Mouse (Mus musculus) intestine, embryonic 14.5 days (tissue): ENCODE results near the gene Dact2. TPM values are rescaled to one million over a fixed set of nuclear protein-coding genes. Genes with fewer than 3 reads are reported as not detected.

Experiments
- ATAC-seq: fragments of 200-750 bp; cut with Nextera tagmentation; replicated peaks from 2 replicates; pipeline ENCODE4 v1.8.0; 2017; ENCODE audit warnings: low read depth, moderate number of reproducible peaks, moderate TSS enrichment, moderate library complexity; ENCODE audit not compliant: low FRiP score, low TSS enrichment
- DNase-seq: peaks from one replicate; pipeline ENCODE4 v3.0.0-alpha.2; 2018; ENCODE audit warnings: low spot score
- H3K27ac ChIP-seq: fragments of 300-500 bp; sonication (generic); 2 replicates; pipeline ENCODE4 v1.5.1; 2014; ENCODE audit warnings: low read depth, mild to moderate bottlenecking, control low read depth
- H3K27me3 ChIP-seq: fragments of 300-500 bp; sonication (generic); replicated peaks from 2 replicates; pipeline ENCODE4 v1.6.1; 2014; ENCODE audit warnings: low read length, control low read depth; ENCODE audit not compliant: control insufficient read depth, insufficient read depth
- H3K36me3 ChIP-seq: fragments of 300-500 bp; sonication (generic); 2 replicates; pipeline ENCODE4 v1.6.1; 2014; ENCODE audit warnings: low read length, control low read depth; ENCODE audit not compliant: control insufficient read depth, insufficient read depth
- H3K4me1 ChIP-seq: fragments of 300-500 bp; sonication (generic); replicated peaks from 2 replicates; pipeline ENCODE4 v1.6.1; 2014; ENCODE audit warnings: low read length, control low read depth, mixed read lengths; ENCODE audit not compliant: control insufficient read depth, insufficient read depth
- H3K4me2 ChIP-seq: fragments of 300-500 bp; sonication (generic); 2 replicates; pipeline ENCODE4 v1.6.1; 2014; ENCODE audit warnings: low read length
- H3K4me3 ChIP-seq: fragments of 300-500 bp; sonication (generic); 2 replicates; pipeline ENCODE4 v1.5.1; 2014; ENCODE audit warnings: low read depth, low read length, control low read depth, mixed read lengths
- H3K9ac ChIP-seq: fragments of 300-500 bp; sonication (generic); 2 replicates; pipeline ENCODE4 v1.6.1; 2014; ENCODE audit warnings: mild to moderate bottlenecking, low read length
- H3K9me3 ChIP-seq: fragments of 300-500 bp; sonication (generic); 2 replicates; pipeline ENCODE4 v1.6.1; 2016; ENCODE audit warnings: low read length, control low read depth; ENCODE audit not compliant: control insufficient read depth
- WGBS: fragments of 180-500 bp; shearing (Covaris S2); extraction: QIAGEN DNeasy Blood & Tissue Kit; methylation state at CpG from one replicate; pipeline ENCODE4 v1.1.7; 2014; 5-methylcytosine and 5-hydroxymethylcytosine counted together
- polyA plus RNA-seq: library from polyadenylated mRNA; unstranded; fragments of >200 nt; fragmentation: Nextera tagmentation; extraction: Ambion mirVana; gene quantifications from 2 replicates; pipeline ENCODE4 v1.2.1, GENCODE M21; 2014

Dact2 gene
- polyA plus RNA-seq, 1 experiment from 2014 or later: 10.8 TPM

DNA sequence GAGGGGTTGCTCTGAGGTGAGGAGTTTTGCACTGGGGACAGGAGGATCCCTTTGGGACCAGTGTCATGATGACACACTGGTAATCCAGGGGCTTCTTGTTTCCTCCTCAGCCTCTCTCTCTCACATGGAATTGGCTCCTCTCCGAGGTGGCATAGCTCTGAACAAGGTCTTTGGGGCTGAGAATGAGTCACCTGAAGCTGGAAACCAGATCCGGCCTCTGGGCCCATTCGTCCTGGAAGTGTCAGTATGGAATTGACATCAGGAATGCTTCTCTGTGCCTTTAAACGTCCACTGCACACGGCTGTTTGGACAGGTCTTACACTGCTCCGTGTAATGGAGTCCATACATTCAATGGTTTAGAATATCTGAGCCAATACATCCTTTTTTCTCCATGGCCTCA lies 33.0 kb upstream of the Dact2 start:
- WGBS: 38% methylated on average over 6 of the region's 6 CpGs
- Histone ChIP-seq H3K27ac (no peak overlapping the region), H3K4me2 (no peak overlapping the region), H3K9ac (no peak overlapping the region), H3K4me1 (0 out of 2 replicates have a peak, but pooled peaks cover 4% of the 10 kb centered on the region), H3K4me3 (no peak overlapping the region), H3K36me3 (no peaks in the 10 kb centered on the region), H3K9me3 (no peaks in the 10 kb centered on the region), H3K27me3 (no peaks in the 10 kb centered on the region)
- ATAC-seq (no peak), DNase-seq (no peak)

DNA sequence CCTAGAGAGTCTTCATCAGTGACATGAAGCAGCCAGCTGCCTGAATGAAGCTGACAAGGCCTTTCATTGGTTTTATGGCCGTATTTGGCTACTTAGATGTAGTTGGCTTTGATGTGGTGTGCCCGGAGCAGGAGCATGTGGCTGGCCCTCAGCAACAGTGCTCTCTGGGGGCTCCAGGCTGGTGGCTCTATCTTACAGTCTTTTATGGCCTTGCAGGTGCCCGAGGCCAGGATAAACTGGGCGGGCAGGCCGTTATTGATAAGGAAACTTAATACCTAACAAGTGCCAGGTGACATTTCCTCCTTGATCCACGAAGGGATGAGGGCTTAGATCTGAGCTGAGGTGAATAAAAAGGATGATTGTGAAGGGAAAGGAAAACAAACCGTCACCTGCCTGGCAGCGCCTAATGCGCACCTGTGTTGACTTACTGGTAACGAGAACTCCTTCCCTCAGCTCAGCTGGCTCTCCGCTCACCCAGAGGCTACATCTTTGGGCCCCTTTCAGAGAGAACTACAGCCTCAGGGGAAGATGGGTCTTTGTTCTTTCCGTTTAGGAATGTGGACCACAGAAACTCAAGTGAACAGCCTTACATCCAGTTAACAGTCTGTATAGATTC lies 30.8 kb upstream of the Dact2 start:
- no peak overlapping the region for H3K9ac ChIP-seq
- H3K27me3 ChIP-seq: no peaks in the 10 kb centered on the region
- no peaks in the 10 kb centered on the region for H3K36me3 ChIP-seq
- no peak overlapping the region for H3K4me3 ChIP-seq
- 49% methylated on average over 12 of the region's 12 CpGs for WGBS
- DNase-seq: no peak
- ATAC-seq: peak; percentile 29; the same call in 1 of the 2 replicates
- H3K4me2 ChIP-seq: no peak overlapping the region
- H3K9me3 ChIP-seq: no peaks in the 10 kb centered on the region
- H3K4me1 ChIP-seq: peaks cover 14% of the 10 kb centered on the region
- H3K27ac ChIP-seq: no peak overlapping the region

DNA sequence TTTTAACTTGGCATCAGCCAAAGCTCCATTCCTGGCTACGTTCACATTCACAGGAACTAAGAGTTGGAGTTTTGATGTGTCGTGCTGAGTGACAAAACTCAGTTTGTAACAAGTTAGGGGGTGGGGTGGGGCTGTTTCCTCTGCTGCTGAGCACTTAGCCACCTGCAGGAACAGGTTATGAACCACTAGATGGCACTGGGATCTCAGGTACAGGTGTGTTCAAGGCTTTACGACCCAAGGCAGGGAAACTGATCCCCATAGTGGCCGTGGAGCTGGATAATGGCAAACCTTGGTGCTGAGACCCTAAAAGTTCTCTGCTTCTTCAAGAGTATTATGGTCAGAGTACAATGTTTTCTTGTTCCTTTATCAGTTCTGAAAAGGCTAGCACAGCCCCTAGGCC lies 29.6 kb upstream of the Dact2 start:
- H3K36me3 ChIP-seq: no peaks in the 10 kb centered on the region
- ATAC-seq (no peak), DNase-seq (no peak)
- no peak overlapping the region for H3K27ac ChIP-seq
- no peak overlapping the region for H3K4me3 ChIP-seq
- no peak overlapping the region for H3K9ac ChIP-seq
- no peak overlapping the region for H3K4me2 ChIP-seq
- H3K9me3 ChIP-seq: no peaks in the 10 kb centered on the region
- no peaks in the 10 kb centered on the region for H3K27me3 ChIP-seq
- WGBS: 45% methylated on average over 4 of the region's 4 CpGs
- peaks cover 19% of the 10 kb centered on the region for H3K4me1 ChIP-seq

DNA sequence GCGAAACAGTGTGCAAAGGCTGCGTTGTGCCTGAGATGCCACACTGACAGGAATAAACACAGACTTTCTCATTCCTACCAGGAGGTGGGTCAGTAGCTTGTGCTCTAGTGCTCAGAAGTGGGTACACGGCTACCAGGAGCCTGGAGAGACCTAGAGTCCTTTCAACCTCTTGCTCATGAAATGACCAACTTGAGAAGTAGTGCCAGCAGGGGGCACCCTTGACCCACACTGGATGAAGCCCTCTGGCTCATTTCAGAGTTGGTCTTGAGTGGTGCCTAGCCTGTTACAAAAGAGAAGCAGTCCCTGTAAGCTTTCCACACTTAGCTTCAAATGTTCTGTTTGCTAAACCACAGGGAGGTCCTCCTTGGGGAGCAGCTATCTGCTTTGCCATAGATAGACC lies 28.5 kb upstream of the Dact2 start:
- Histone ChIP-seq H3K27me3 (no peaks in the 10 kb centered on the region), H3K27ac (peak overlapping the region; percentile 73; the same call in 1 of the 2 replicates)
- ATAC-seq: no peak

DNA sequence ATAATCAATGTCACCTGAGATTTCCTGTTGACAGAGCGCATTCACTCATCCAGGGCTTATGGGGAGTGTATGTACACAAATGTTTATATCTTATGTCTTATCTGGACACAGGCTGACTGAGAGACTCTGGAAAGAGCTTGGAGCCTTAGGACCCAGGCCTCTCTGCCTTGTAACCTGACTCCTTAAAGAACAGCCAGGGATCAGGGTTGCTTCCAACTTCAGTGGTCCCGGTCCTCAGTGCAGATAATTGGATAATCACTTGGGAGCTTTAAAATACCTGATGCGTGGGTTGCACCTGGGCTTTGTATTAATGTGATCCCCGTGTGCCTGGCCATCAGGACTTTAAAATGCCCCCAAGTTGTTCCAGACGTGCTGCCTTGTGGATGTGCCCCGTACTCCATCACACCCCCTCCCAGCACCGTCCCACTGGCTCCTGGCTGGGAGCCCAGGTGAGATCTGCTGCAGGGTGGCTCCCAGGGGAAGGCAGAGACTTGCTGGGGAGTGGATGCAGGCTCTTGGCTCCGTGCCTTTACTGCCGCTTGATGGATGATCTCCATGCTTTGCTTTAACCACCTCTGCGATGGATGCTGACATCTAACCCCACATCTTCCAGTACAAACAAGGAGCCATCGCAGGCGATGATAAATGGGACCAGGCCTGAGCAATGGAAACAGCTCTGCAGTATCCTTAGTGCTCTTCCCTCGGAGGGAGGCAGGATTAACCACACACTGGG lies 26.8 kb upstream of the Dact2 start:
- H3K9me3 ChIP-seq: no peaks in the 10 kb centered on the region
- H3K4me3 ChIP-seq: no peak overlapping the region
- H3K36me3 ChIP-seq: no peaks in the 10 kb centered on the region
- no peak overlapping the region for H3K9ac ChIP-seq
- peak overlapping the region; percentile 77 for H3K27ac ChIP-seq
- H3K4me2 ChIP-seq: no peak overlapping the region
- ATAC-seq (peak; percentile 29; the same call in 1 of the 2 replicates), DNase-seq (peak; percentile 73)
- 10% methylated on average over 13 of the region's 13 CpGs for WGBS
- peaks cover 37% of the 10 kb centered on the region for H3K4me1 ChIP-seq
- no peaks in the 10 kb centered on the region for H3K27me3 ChIP-seq

More for the DNA sequence above, 28.5 kb upstream of the Dact2 start:
- Histone ChIP-seq H3K9ac (no peak overlapping the region), H3K9me3 (no peaks in the 10 kb centered on the region), H3K36me3 (no peaks in the 10 kb centered on the region), H3K4me3 (no peak overlapping the region), H3K4me2 (no peak overlapping the region), H3K4me1 (peaks cover 27% of the 10 kb centered on the region)
- WGBS: 46% methylated on average over 3 of the region's 3 CpGs
- peak; percentile 95 for DNase-seq

DNA sequence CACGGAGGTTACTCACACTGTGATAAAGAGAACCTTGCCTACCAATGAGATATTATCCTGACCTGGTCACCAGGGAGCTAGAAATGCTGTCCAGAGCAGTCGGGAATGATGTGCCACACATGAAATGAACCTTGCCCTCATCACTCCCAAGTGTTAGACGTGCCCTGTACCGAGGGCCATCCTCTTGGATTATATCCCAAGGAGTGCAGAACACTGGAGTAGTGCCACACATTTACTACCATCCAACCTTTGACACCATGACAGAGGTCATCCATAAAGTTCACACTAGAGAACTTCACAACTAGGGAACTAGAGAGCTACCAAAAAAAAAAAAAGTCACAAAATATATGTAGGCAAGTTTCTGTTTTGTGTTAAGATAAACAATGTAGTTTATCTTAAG lies 24.3 kb upstream of the Dact2 start:
- Histone ChIP-seq H3K27ac (no peak overlapping the region), H3K36me3 (no peaks in the 10 kb centered on the region), H3K4me1 (peaks cover 37% of the 10 kb centered on the region), H3K4me3 (no peak overlapping the region), H3K9me3 (no peaks in the 10 kb centered on the region), H3K4me2 (no peak overlapping the region), H3K9ac (no peak overlapping the region), H3K27me3 (no peaks in the 10 kb centered on the region)
- WGBS: 61% methylated on average over 4 of the region's 4 CpGs
- DNase-seq (no peak), ATAC-seq (no peak)

DNA sequence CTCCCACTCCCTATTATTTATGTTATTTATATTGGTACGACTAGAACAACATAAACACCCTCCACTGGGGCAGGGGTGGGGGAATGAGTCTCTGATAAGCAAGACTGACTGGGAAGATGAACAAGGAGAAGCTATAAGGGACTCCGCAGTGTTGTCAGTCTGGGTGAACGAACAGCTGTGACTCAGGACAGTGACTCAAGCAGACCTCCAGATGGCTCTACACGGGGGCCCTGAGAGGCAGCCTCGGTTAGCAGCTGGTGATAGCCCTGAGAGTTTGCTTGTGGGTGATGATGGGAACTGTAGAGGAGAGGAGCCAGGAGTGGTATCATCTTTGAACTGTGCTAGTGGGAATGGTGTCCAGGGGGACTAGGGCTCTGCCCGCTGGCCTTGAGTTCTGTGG lies 23.5 kb upstream of the Dact2 start:
- H3K4me3 ChIP-seq: no peak overlapping the region
- H3K9me3 ChIP-seq: no peaks in the 10 kb centered on the region
- WGBS: 24% methylated on average over 6 of the region's 6 CpGs
- H3K4me2 ChIP-seq: no peak overlapping the region
- H3K4me1 ChIP-seq: peaks cover 37% of the 10 kb centered on the region
- no peak for DNase-seq
- no peak overlapping the region for H3K9ac ChIP-seq
- H3K27ac ChIP-seq: no peak overlapping the region
- H3K27me3 ChIP-seq: no peaks in the 10 kb centered on the region
- no peaks in the 10 kb centered on the region for H3K36me3 ChIP-seq
- no peak for ATAC-seq

DNA sequence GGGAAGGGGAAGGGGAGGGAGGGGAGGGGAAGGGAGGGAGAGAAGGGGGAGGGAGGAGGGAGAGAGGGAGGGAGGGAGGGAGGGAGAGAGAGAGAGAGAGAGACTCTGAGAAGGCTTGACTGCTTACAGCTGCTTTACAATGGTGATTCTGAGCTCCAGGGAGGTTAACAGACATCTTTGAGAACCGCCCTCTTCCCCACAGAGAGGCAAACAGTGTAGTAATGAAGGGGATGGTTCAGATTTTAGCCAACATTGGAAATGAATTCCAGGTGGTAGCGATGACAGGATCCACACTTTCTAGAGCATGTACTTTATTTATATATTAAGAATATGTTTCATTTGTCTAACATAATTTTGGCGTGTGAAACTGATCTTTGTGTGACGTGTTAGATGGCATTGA lies 22.7 kb upstream of the Dact2 start:
- Histone ChIP-seq H3K27ac (no peak overlapping the region), H3K9ac (no peak overlapping the region), H3K4me3 (no peak overlapping the region), H3K4me2 (no peak overlapping the region), H3K36me3 (no peaks in the 10 kb centered on the region), H3K27me3 (no peaks in the 10 kb centered on the region), H3K4me1 (peaks cover 33% of the 10 kb centered on the region), H3K9me3 (no peaks in the 10 kb centered on the region)
- ATAC-seq (no peak), DNase-seq (no peak)
- WGBS: 21% methylated on average over 4 of the region's 4 CpGs
